Mouse (Mus musculus): ENCODE results near the gene Stambpl1. TPM values are rescaled to one million over a fixed set of nuclear protein-coding genes. Genes with fewer than 3 reads are reported as not detected.

The Stambpl1 gene
- total RNA-seq, 1 experiment from 2014 or later = 11.9 TPM

- ATAC-seq (replicated peaks in 1 of 2; ENCODE audit: insufficient read depth in 1 of 2, low FRiP score in 2 of 2, low TSS enrichment in 1 of 2, low read depth in 1 of 2, poor library complexity in 2 of 2, severe bottlenecking in 2 of 2) = peak; percentile 42 to 46; a peak in 2 of 4 replicates
Measured at GRCm38 (mm10) chr19:34219260-34219968, 27.4 kb downstream of the Stambpl1 start.

GRCm38 (mm10) chr19:34220732-34221380, 28.8 kb downstream of the Stambpl1 start:
- ATAC-seq (replicated peaks in 1 of 2; ENCODE audit: insufficient read depth in 1 of 2, low FRiP score in 2 of 2, low TSS enrichment in 1 of 2, low read depth in 1 of 2, poor library complexity in 2 of 2, severe bottlenecking in 2 of 2) = no peak

GRCm38 (mm10) chr19:34222805-34223204, 30.8 kb downstream of the Stambpl1 start:
- ATAC-seq (replicated peaks in 1 of 2; ENCODE audit: insufficient read depth in 1 of 2, low FRiP score in 2 of 2, low TSS enrichment in 1 of 2, low read depth in 1 of 2, poor library complexity in 2 of 2, severe bottlenecking in 2 of 2) = no peak

- no peak for ATAC-seq (replicated peaks in 1 of 2; ENCODE audit: insufficient read depth in 1 of 2, low FRiP score in 2 of 2, low TSS enrichment in 1 of 2, low read depth in 1 of 2, poor library complexity in 2 of 2, severe bottlenecking in 2 of 2)
Measured at GRCm38 (mm10) chr19:34231596-34231995, 39.6 kb downstream of the Stambpl1 start.

- no peak for ATAC-seq (replicated peaks in 1 of 2; ENCODE audit: insufficient read depth in 1 of 2, low FRiP score in 2 of 2, low TSS enrichment in 1 of 2, low read depth in 1 of 2, poor library complexity in 2 of 2, severe bottlenecking in 2 of 2)
Measured at GRCm38 (mm10) chr19:34232326-34232725, 40.3 kb downstream of the Stambpl1 start.

GRCm38 (mm10) chr19:34233944-34234343, 41.9 kb downstream of the Stambpl1 start:
- ATAC-seq (replicated peaks in 1 of 2; ENCODE audit: insufficient read depth in 1 of 2, low FRiP score in 2 of 2, low TSS enrichment in 1 of 2, low read depth in 1 of 2, poor library complexity in 2 of 2, severe bottlenecking in 2 of 2) = 0 out of 4 replicates have a peak, but pooled peaks of 1 of the 2 experiments have one; percentile 32

GRCm38 (mm10) chr19:34236049-34236448, 44.0 kb downstream of the Stambpl1 start:
- no peak for ATAC-seq (replicated peaks in 1 of 2; ENCODE audit: insufficient read depth in 1 of 2, low FRiP score in 2 of 2, low TSS enrichment in 1 of 2, low read depth in 1 of 2, poor library complexity in 2 of 2, severe bottlenecking in 2 of 2)

GRCm38 (mm10) chr19:34237746-34238145, 45.7 kb downstream of the Stambpl1 start:
- no peak for ATAC-seq (replicated peaks in 1 of 2; ENCODE audit: insufficient read depth in 1 of 2, low FRiP score in 2 of 2, low TSS enrichment in 1 of 2, low read depth in 1 of 2, poor library complexity in 2 of 2, severe bottlenecking in 2 of 2)

- ATAC-seq (replicated peaks in 1 of 2; ENCODE audit: insufficient read depth in 1 of 2, low FRiP score in 2 of 2, low TSS enrichment in 1 of 2, low read depth in 1 of 2, poor library complexity in 2 of 2, severe bottlenecking in 2 of 2) = no peak
Measured at GRCm38 (mm10) chr19:34240273-34241039, 48.4 kb downstream of the Stambpl1 start.

GRCm38 (mm10) chr19:34241247-34241915, 49.4 kb downstream of the Stambpl1 start:
- peak in 1 of 2 experiments; percentile 48; a peak in 1 of 4 replicates for ATAC-seq (replicated peaks in 1 of 2; ENCODE audit: insufficient read depth in 1 of 2, low FRiP score in 2 of 2, low TSS enrichment in 1 of 2, low read depth in 1 of 2, poor library complexity in 2 of 2, severe bottlenecking in 2 of 2)

- no peak for ATAC-seq (replicated peaks in 1 of 2; ENCODE audit: insufficient read depth in 1 of 2, low FRiP score in 2 of 2, low TSS enrichment in 1 of 2, low read depth in 1 of 2, poor library complexity in 2 of 2, severe bottlenecking in 2 of 2)
Measured at GRCm38 (mm10) chr19:34242925-34243324, 50.9 kb downstream of the Stambpl1 start.

- peak; percentile 55 to 74; a peak in 3 of 4 replicates for ATAC-seq (replicated peaks in 1 of 2; ENCODE audit: insufficient read depth in 1 of 2, low FRiP score in 2 of 2, low TSS enrichment in 1 of 2, low read depth in 1 of 2, poor library complexity in 2 of 2, severe bottlenecking in 2 of 2)
Measured at GRCm38 (mm10) chr19:34244056-34244455, 52.0 kb downstream of the Stambpl1 start.

- peak; percentile 76 to 80; a peak in 3 of 4 replicates for ATAC-seq (replicated peaks in 1 of 2; ENCODE audit: insufficient read depth in 1 of 2, low FRiP score in 2 of 2, low TSS enrichment in 1 of 2, low read depth in 1 of 2, poor library complexity in 2 of 2, severe bottlenecking in 2 of 2)
Measured at GRCm38 (mm10) chr19:34248558-34248957, 56.5 kb downstream of the Stambpl1 start.

GRCm38 (mm10) chr19:34250621-34251020, 58.6 kb downstream of the Stambpl1 start:
- ATAC-seq (replicated peaks in 1 of 2; ENCODE audit: insufficient read depth in 1 of 2, low FRiP score in 2 of 2, low TSS enrichment in 1 of 2, low read depth in 1 of 2, poor library complexity in 2 of 2, severe bottlenecking in 2 of 2) = no peak

- no peak for ATAC-seq (replicated peaks in 1 of 2; ENCODE audit: insufficient read depth in 1 of 2, low FRiP score in 2 of 2, low TSS enrichment in 1 of 2, low read depth in 1 of 2, poor library complexity in 2 of 2, severe bottlenecking in 2 of 2)
Measured at GRCm38 (mm10) chr19:34251900-34252299, 59.9 kb downstream of the Stambpl1 start.

GRCm38 (mm10) chr19:34252450-34252849, 60.4 kb downstream of the Stambpl1 start:
- no peak for ATAC-seq (replicated peaks in 1 of 2; ENCODE audit: insufficient read depth in 1 of 2, low FRiP score in 2 of 2, low TSS enrichment in 1 of 2, low read depth in 1 of 2, poor library complexity in 2 of 2, severe bottlenecking in 2 of 2)

- ATAC-seq (replicated peaks in 1 of 2; ENCODE audit: insufficient read depth in 1 of 2, low FRiP score in 2 of 2, low TSS enrichment in 1 of 2, low read depth in 1 of 2, poor library complexity in 2 of 2, severe bottlenecking in 2 of 2) = peak; percentile 53 to 72
Measured at GRCm38 (mm10) chr19:34254101-34254879, 62.3 kb downstream of the Stambpl1 start.
